Mouse (Mus musculus) limb, embryonic 13.5 days (tissue): ENCODE measurements around the gene Dph5. TPM values are rescaled to one million over a fixed set of nuclear protein-coding genes. Genes with fewer than 3 reads are reported as not detected.
"Not testable (repeated sequence)": the region's sequence is repeated elsewhere in the genome, so short reads cannot be mapped to it uniquely, and the experiment has no call there.

Source experiments
- ATAC-seq: fragments of 200-750 bp; cut with Nextera tagmentation; 2 replicates; pipeline ENCODE4 v1.8.0; 2017; ENCODE audit warnings: low read depth, moderate number of reproducible peaks, moderate TSS enrichment; ENCODE audit not compliant: low FRiP score
- H3K27ac ChIP-seq: fragments of 300-500 bp; sonication (generic); 2 replicates; pipeline ENCODE4 v1.5.1; 2015; ENCODE audit warnings: inconsistent platforms, mild to moderate bottlenecking, moderate library complexity
- H3K27me3 ChIP-seq: fragments of 300-500 bp; sonication (generic); 2 replicates; pipeline ENCODE4 v1.6.1; 2015; ENCODE audit warnings: mild to moderate bottlenecking, inconsistent platforms
- H3K36me3 ChIP-seq: fragments of 300-500 bp; sonication (generic); 2 replicates; pipeline ENCODE4 v1.6.1; 2015; ENCODE audit warnings: inconsistent platforms, mild to moderate bottlenecking, moderate library complexity
- H3K4me1 ChIP-seq: fragments of 300-500 bp; sonication (generic); 2 replicates; pipeline ENCODE4 v1.6.1; 2015; ENCODE audit warnings: inconsistent platforms
- H3K4me2 ChIP-seq: fragments of 300-500 bp; sonication (generic); replicated peaks from 2 replicates; pipeline ENCODE4 v1.6.1; 2015; ENCODE audit warnings: inconsistent platforms, mild to moderate bottlenecking, moderate library complexity
- H3K4me3 ChIP-seq: fragments of 300-500 bp; sonication (generic); 2 replicates; pipeline ENCODE4 v1.5.1; 2015; ENCODE audit warnings: moderate library complexity, mild to moderate bottlenecking, inconsistent platforms
- H3K9ac ChIP-seq: fragments of 300-500 bp; sonication (generic); 2 replicates; pipeline ENCODE4 v1.6.1; 2015; ENCODE audit warnings: mild to moderate bottlenecking, inconsistent platforms
- H3K9me3 ChIP-seq: fragments of 300-500 bp; sonication (generic); 2 replicates; pipeline ENCODE4 v1.6.1; 2016; ENCODE audit warnings: inconsistent platforms
- WGBS: fragments of 180-500 bp; shearing (Covaris S2); methylation state at CpG from one replicate; pipeline ENCODE4 v1.1.7; 2015; 5-methylcytosine and 5-hydroxymethylcytosine counted together
- polyA plus RNA-seq: library from polyadenylated mRNA; unstranded; fragments of >200 nt; fragmentation: Nextera tagmentation; extraction: Ambion mirVana; gene quantifications from 2 replicates; pipeline ENCODE4 v1.2.1, GENCODE M21; 2015

Gene Dph5
- polyA plus RNA-seq, 1 experiment from 2014 or later: 25.5 TPM

- no peak for ATAC-seq
- H3K4me2 ChIP-seq: no peak overlapping the region
- H3K4me3 ChIP-seq: no peak overlapping the region
- H3K27ac ChIP-seq: no peak overlapping the region
- peaks cover 12% of the 10 kb centered on the region for H3K36me3 ChIP-seq
- H3K27me3 ChIP-seq: no peaks in the 10 kb centered on the region
- no peaks in the 10 kb centered on the region for H3K4me1 ChIP-seq
- H3K9me3 ChIP-seq: no peaks in the 10 kb centered on the region
- 92% methylated on average over 9 of the region's 9 CpGs for WGBS
- H3K9ac ChIP-seq: no peak overlapping the region
Measured at GRCm38 (mm10) chr3:115902301-115902956, 14.8 kb downstream of the Dph5 start.

GRCm38 (mm10) chr3:115905067-115905466 is 17.4 kb downstream of the Dph5 start:
- Histone ChIP-seq H3K9ac (no peak overlapping the region), H3K9me3 (no peaks in the 10 kb centered on the region), H3K4me3 (no peak overlapping the region), H3K36me3 (peaks cover 18% of the 10 kb centered on the region), H3K4me1 (no peaks in the 10 kb centered on the region), H3K4me2 (no peak overlapping the region), H3K27me3 (no peaks in the 10 kb centered on the region), H3K27ac (no peak overlapping the region)
- WGBS: 89% methylated on average over 3 of the region's 3 CpGs
- no peak for ATAC-seq

DNA sequence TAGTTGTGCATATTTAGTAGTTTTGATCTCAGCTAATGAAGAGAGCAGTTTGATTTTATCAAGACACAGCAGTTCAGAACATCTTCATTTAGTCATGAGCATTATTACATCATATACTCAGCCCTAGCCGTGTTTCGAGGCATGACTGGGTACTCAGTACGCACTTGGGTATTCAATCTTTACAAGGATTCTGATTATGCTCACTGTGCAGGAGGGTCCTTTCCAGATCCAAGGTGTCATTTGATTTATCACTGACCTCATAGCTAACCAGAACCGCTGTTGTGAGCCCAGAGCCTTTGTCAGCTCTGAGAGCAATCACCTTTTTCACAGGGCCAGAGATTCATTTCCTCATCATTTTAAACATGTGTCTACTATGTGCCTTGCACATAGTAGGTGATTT is 17.9 kb downstream of the Dph5 start:
- H3K4me1 ChIP-seq: no peaks in the 10 kb centered on the region
- H3K4me2 ChIP-seq: no peak overlapping the region
- H3K9me3 ChIP-seq: no peaks in the 10 kb centered on the region
- no peak overlapping the region for H3K4me3 ChIP-seq
- no peak for ATAC-seq
- H3K36me3 ChIP-seq: peaks cover 18% of the 10 kb centered on the region
- 92% methylated on average over 4 of the region's 4 CpGs for WGBS
- H3K27me3 ChIP-seq: no peaks in the 10 kb centered on the region
- H3K9ac ChIP-seq: no peak overlapping the region
- no peak overlapping the region for H3K27ac ChIP-seq

DNA sequence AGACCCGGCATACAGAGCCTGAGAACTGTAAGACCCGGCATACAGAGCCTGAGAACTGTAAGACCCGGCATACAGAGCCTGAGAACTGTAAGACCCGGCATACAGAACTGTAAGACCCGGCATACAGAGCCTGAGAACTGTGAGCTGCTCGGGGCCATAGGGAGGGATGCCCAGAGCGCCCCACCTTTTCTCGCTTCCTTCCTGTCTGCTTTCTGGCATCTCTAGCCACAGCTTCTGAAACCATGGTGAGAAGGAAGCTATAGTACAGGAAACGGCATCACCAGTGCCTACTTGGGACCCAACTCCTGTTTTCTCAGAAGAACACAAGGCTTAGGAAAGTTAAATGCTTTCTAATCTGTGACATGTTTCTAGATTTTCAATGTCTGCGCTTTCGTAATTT is 19.8 kb downstream of the Dph5 start:
- H3K4me3 ChIP-seq, H3K9ac ChIP-seq, H3K4me1 ChIP-seq, H3K27me3 ChIP-seq, ATAC-seq, H3K9me3 ChIP-seq, H3K27ac ChIP-seq, H3K36me3 ChIP-seq, H3K4me2 ChIP-seq: not testable (repeated sequence)
- WGBS: 95% methylated on average over 11 of the region's 11 CpGs

- no peak overlapping the region for H3K9ac ChIP-seq
- ATAC-seq: no peak
- WGBS: 92% methylated on average over 4 of the region's 4 CpGs
- no peaks in the 10 kb centered on the region for H3K4me1 ChIP-seq
- H3K4me2 ChIP-seq: no peak overlapping the region
- peaks cover 25% of the 10 kb centered on the region for H3K36me3 ChIP-seq
- H3K4me3 ChIP-seq: no peak overlapping the region
- no peak overlapping the region for H3K27ac ChIP-seq
- no peaks in the 10 kb centered on the region for H3K27me3 ChIP-seq
- H3K9me3 ChIP-seq: no peaks in the 10 kb centered on the region
Measured at GRCm38 (mm10) chr3:115924401-115925190, 37.0 kb downstream of the Dph5 start.

GRCm38 (mm10) chr3:115926531-115926930 is 38.9 kb downstream of the Dph5 start:
- H3K4me3 ChIP-seq: no peak overlapping the region
- H3K4me2 ChIP-seq: no peak overlapping the region
- no peaks in the 10 kb centered on the region for H3K27me3 ChIP-seq
- ATAC-seq: no peak
- H3K36me3 ChIP-seq: peaks cover 29% of the 10 kb centered on the region
- WGBS: 89% methylated on average over 8 of the region's 8 CpGs
- no peak overlapping the region for H3K27ac ChIP-seq
- H3K9me3 ChIP-seq: no peaks in the 10 kb centered on the region
- H3K4me1 ChIP-seq: no peaks in the 10 kb centered on the region
- H3K9ac ChIP-seq: no peak overlapping the region

GRCm38 (mm10) chr3:115931701-115932100 is 44.1 kb downstream of the Dph5 start:
- no peak overlapping the region for H3K9ac ChIP-seq
- WGBS: 90% methylated on average over 6 of the region's 6 CpGs

DNA sequence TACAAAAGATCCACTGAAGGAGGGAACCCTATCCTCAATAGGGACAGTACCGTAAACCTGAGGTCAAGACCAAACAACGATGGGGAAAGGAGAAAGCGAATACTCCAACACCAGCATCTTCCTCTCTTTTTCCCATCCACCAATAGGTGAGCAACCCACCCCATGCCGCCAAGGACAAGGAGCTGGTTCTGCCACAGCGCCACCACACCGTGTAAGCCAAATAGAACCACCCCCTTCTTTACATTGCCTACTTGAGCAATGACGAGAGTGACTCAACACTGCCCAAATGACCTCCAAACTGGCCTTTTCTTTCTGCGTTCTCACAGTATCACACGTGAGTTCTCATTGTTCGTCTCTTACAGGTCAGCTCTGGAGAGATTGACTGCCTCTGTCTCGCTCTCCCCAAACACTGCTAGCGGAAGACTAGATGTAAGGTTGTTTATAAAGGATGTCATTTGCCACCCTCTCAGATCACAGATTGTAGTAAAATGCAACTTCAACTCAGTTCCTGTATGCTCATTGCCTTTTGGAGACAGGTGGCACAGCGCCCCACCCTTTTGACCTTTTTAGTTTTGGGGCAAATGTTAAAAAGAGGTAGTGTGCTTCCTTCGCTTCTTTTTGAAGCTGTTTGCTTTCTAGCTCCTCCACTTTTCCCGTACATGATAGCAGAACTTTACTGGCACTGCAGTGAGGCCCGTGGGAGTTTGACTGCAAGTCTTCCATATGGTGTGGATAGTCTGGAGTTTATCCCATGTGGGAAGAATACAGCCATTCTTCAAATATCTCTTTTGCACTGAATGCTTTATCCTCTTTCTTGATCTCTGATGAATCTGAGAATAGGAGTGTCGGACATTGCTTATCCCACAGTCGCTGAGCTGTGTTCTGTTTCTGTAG is 45.9 kb downstream of the Dph5 start:
- no peak overlapping the region for H3K4me3 ChIP-seq
- WGBS: 90% methylated on average over 18 of the region's 18 CpGs
- H3K27me3 ChIP-seq: no peaks in the 10 kb centered on the region
- H3K27ac ChIP-seq: no peak overlapping the region
- H3K36me3 ChIP-seq: peaks cover 10% of the 10 kb centered on the region; the same call in 1 of the 2 replicates
- no peaks in the 10 kb centered on the region for H3K4me1 ChIP-seq
- no peak overlapping the region for H3K9ac ChIP-seq
- H3K9me3 ChIP-seq: no peaks in the 10 kb centered on the region
- no peak for ATAC-seq
- H3K4me2 ChIP-seq: no peak overlapping the region

More at GRCm38 (mm10) chr3:115931701-115932100, 44.1 kb downstream of the Dph5 start:
- Histone ChIP-seq H3K36me3 (peaks cover 17% of the 10 kb centered on the region), H3K27me3 (no peaks in the 10 kb centered on the region), H3K4me2 (no peak overlapping the region), H3K9me3 (no peaks in the 10 kb centered on the region), H3K4me1 (no peaks in the 10 kb centered on the region), H3K4me3 (no peak overlapping the region), H3K27ac (no peak overlapping the region)
- ATAC-seq: no peak

DNA sequence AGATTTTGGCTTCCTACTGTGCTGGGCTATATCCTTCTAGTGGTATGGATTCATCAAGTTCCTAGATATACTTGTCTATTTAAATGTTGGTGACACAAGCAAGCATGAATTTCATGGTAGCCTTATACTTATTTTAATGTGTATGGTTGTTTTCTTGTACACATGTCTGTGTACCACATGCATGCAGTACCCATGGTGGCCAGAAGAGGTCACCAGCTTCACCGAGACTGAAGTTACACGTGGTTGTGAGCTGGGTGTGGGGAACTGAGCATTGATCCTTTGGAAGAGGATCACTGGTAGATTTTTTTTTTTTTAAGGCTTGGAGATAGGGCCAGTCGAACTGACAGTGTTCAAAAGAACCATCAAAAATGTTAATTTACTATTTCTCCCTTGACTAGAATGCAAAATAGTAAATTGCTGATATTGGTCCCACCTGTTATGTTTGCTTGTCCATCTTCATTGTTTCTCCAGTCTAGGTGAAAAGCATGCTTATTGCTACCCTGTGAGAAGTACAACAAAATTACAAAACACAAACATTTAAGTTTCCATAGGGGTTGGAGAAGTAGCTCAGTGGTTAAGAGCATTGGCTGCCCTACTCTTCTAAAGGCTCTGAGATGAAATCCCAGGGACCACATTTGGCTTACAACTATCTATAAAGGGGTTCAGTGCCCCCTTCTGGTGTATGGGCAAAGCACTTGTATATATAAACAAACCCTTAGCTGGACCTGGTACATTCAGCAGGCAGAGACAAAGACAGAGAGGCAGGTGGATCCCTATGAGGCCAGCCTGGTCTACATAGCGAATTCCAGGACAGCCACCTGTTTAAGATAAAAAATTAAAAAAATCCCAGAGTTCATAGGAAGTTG is 49.3 kb downstream of the Dph5 start:
- ATAC-seq: no peak
- H3K4me3 ChIP-seq: no peak overlapping the region
- no peaks in the 10 kb centered on the region for H3K9me3 ChIP-seq
- H3K27ac ChIP-seq: no peak overlapping the region
- no peaks in the 10 kb centered on the region for H3K4me1 ChIP-seq
- H3K9ac ChIP-seq: no peak overlapping the region
- no peaks in the 10 kb centered on the region for H3K27me3 ChIP-seq
- WGBS: 55% methylated on average over 4 of the region's 4 CpGs
- peaks cover 26% of the 10 kb centered on the region for H3K36me3 ChIP-seq
- H3K4me2 ChIP-seq: no peak overlapping the region

GRCm38 (mm10) chr3:115937807-115938206 is 50.2 kb downstream of the Dph5 start:
- no peak for ATAC-seq
- H3K4me3 ChIP-seq: no peak overlapping the region
- WGBS: 89% methylated on average over 10 of the region's 10 CpGs

GRCm38 (mm10) chr3:115940510-115940909 is 52.9 kb downstream of the Dph5 start:
- Histone ChIP-seq H3K27ac (no peak overlapping the region), H3K9me3 (no peaks in the 10 kb centered on the region), H3K9ac (no peak overlapping the region), H3K4me1 (no peaks in the 10 kb centered on the region), H3K36me3 (peaks cover 53% of the 10 kb centered on the region), H3K4me3 (no peak overlapping the region), H3K4me2 (no peak overlapping the region), H3K27me3 (no peaks in the 10 kb centered on the region)
- no peak for ATAC-seq
- 98% methylated on average over 4 of the region's 4 CpGs for WGBS

More at GRCm38 (mm10) chr3:115937807-115938206, 50.2 kb downstream of the Dph5 start:
- no peaks in the 10 kb centered on the region for H3K9me3 ChIP-seq
- H3K36me3 ChIP-seq: peaks cover 31% of the 10 kb centered on the region
- no peaks in the 10 kb centered on the region for H3K4me1 ChIP-seq
- H3K27ac ChIP-seq: no peak overlapping the region
- no peak overlapping the region for H3K4me2 ChIP-seq
- H3K27me3 ChIP-seq: no peaks in the 10 kb centered on the region
- H3K9ac ChIP-seq: no peak overlapping the region
